Comparison of ENCODE assay signal across 10 mouse cellular contexts in genomic region chr7:49158641-49159381, GRCm38 (mm10).
DNase-seq lines count a peak whose midpoint lies in the region; TF ChIP-seq lines count a peak whose summit lies in the region.
"Had no signal": no experiment of that assay in that cellular context is flagged by ENCODE, and none has a peak within 500 bp of the region (broad histone marks: within the 10 kb centered on the region; RNA-seq: fewer than 3 reads in every experiment).

No protein-coding gene starts in this region.

- H3K27me3 ChIP-seq in heart, embryonic 10.5 days (ENCODE audit: insufficient read depth, poor library complexity, severe bottlenecking): no peaks in the 10 kb centered on the region

- peak; percentile 18 to 60 for DNase-seq in adrenal gland, adult (ENCODE audit: inconsistent age in 2 of 2, low spot score in 1 of 2)
- DNase-seq in adrenal gland, adult 8-10 months: no peak
- peak; percentile 16 for DNase-seq in lung, adult 2 months
- DNase-seq in lung, postnatal 25 days (ENCODE audit: low spot score): no peak
- DNase-seq in heart, embryonic 10.5 days (ENCODE audit: low spot score): no peak
- peak; percentile 54 for DNase-seq in lung, postnatal 36 days
- no peak for DNase-seq in urinary bladder, postnatal 4 days (ENCODE audit: low spot score in 2 of 2)
- no peak for DNase-seq in c-Kit-positive CD71-positive TER-119-positive erythroid progenitor cells, embryonic 14.5 days (ENCODE audit: low spot score)

- no peak for TF ChIP-seq POLR2A in lung, adult 2 months (IDR thresholded peaks at IDR 0.05; ENCODE audit: borderline replicate concordance, extremely low read depth, low read depth, low read length)

- no peak for TF ChIP-seq CTCF in lung, adult 2 months (IDR thresholded peaks at IDR 0.05; ENCODE audit: insufficient read depth, low read length)

- peak overlapping the region; percentile 69 for H3K27ac ChIP-seq in heart, embryonic 10.5 days
- H3K27ac ChIP-seq: kidney, embryonic 15.5 days had no signal

- H3K9me3 ChIP-seq in heart, embryonic 10.5 days: 0 out of 2 replicates have a peak, but pooled peaks cover 5% of the 10 kb centered on the region

- no peaks in the 10 kb centered on the region for H3K36me3 ChIP-seq in heart, embryonic 10.5 days
- H3K36me3 ChIP-seq: kidney, embryonic 15.5 days had no signal

- H3K4me3 ChIP-seq in lung, adult 2 months (replicated peaks; ENCODE audit: extremely low read depth, low read depth, low read length): no peak overlapping the region
- H3K4me3 ChIP-seq in heart, embryonic 10.5 days: no peak overlapping the region
- H3K4me3 ChIP-seq: kidney, embryonic 15.5 days; megakaryocyte, embryonic 14.5 days had no signal

- peaks cover 24% of the 10 kb centered on the region for H3K4me1 ChIP-seq in lung, adult 2 months (ENCODE audit: control insufficient read depth, insufficient read depth, low read length)
- H3K4me1 ChIP-seq in heart, embryonic 10.5 days: peaks cover 31% of the 10 kb centered on the region

- WGBS in lung, adult 2 months: 25% methylated on average over 12 of the region's 12 CpGs
- WGBS in heart, embryonic 10.5 days: 48% methylated on average over 12 of the region's 12 CpGs

Comparison
In these comparisons a context has a peak if more than half of its experiments do, and no peak if none do; other contexts are left out.
1. DNase-seq: peak in adrenal gland, adult (2 of 2), lung, adult 2 months (single experiment) and lung, postnatal 36 days (single experiment); none in adrenal gland, adult 8-10 months (single experiment), lung, postnatal 25 days (single experiment), heart, embryonic 10.5 days (single experiment), urinary bladder, postnatal 4 days (0 of 2) and c-Kit-positive CD71-positive TER-119-positive erythroid progenitor cells, embryonic 14.5 days (single experiment).